Mouse (Mus musculus) embryonic facial prominence, embryonic 12.5 days (tissue): ENCODE results near the gene Lsm12. TPM values are rescaled to one million over a fixed set of nuclear protein-coding genes. Genes with fewer than 3 reads are reported as not detected.

Experiments
- ATAC-seq: fragments of 200-750 bp; cut with Nextera tagmentation; 2 replicates; pipeline ENCODE4 v1.8.0; 2017; ENCODE audit not compliant: insufficient number of reproducible peaks, insufficient read depth, low FRiP score, low TSS enrichment
- H3K27ac ChIP-seq: fragments of 300-500 bp; sonication (generic); 2 replicates; pipeline ENCODE4 v1.5.1; 2016; ENCODE audit warnings: mild to moderate bottlenecking
- H3K27me3 ChIP-seq: fragments of 300-500 bp; sonication (generic); 2 replicates; pipeline ENCODE4 v1.6.1; 2016; ENCODE audit warnings: mild to moderate bottlenecking, moderate library complexity
- H3K36me3 ChIP-seq: fragments of 300-500 bp; sonication (generic); 2 replicates; pipeline ENCODE4 v1.6.1; 2016; ENCODE audit warnings: mild to moderate bottlenecking
- H3K4me1 ChIP-seq: fragments of 300-500 bp; sonication (generic); 2 replicates; pipeline ENCODE4 v1.6.1; 2016
- H3K4me2 ChIP-seq: fragments of 300-500 bp; sonication (generic); replicated peaks from 2 replicates; pipeline ENCODE4 v1.6.1; 2016; ENCODE audit warnings: mild to moderate bottlenecking, moderate library complexity
- H3K4me3 ChIP-seq: fragments of 300-500 bp; sonication (generic); 2 replicates; pipeline ENCODE4 v1.5.1; 2016; ENCODE audit warnings: mild to moderate bottlenecking
- H3K9ac ChIP-seq: fragments of 300-500 bp; sonication (generic); 2 replicates; pipeline ENCODE4 v1.6.1; 2016; ENCODE audit warnings: mild to moderate bottlenecking, moderate library complexity
- H3K9me3 ChIP-seq: fragments of 300-500 bp; sonication (generic); 2 replicates; pipeline ENCODE4 v1.6.1; 2016; ENCODE audit warnings: mild to moderate bottlenecking, moderate library complexity
- WGBS: fragments of 180-500 bp; shearing (Covaris S2); methylation state at CpG from one replicate; pipeline ENCODE4 v1.1.7; 2016; 5-methylcytosine and 5-hydroxymethylcytosine counted together
- microRNA-seq: library from miRNA; unstranded; fragments of <30 nt; microRNA quantifications from one replicate; pipeline ENCODE4, GENCODE M21; 2017
- polyA plus RNA-seq: library from polyadenylated mRNA; unstranded; fragments of >200 nt; fragmentation: Nextera tagmentation; extraction: Ambion mirVana; gene quantifications from 2 replicates; pipeline ENCODE4 v1.2.1, GENCODE M21; 2016

Gene Lsm12
- polyA plus RNA-seq, 1 experiment from 2014 or later = 108 TPM

DNA sequence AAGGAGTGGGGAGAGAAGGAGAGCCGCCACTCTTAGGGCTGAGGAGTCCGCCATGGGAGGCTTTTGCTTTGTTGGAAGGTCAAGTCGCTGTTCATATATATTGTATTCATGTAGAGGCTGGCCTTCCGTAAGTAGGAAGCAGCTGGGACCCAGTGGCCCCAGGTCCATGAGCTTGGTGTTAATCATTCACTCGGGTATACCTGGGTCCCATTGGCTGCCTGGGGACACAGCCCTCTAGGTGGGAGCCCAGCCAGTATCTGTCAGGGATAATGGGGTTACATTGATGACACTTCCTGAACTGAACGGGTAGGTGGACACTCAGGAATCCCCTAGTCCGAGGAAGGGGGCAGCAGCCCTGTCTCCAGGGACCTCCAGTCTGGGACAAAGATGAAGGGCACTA, 42.7 kb downstream of the Lsm12 start:
- WGBS = 69% methylated on average over 7 of the region's 7 CpGs
- Histone ChIP-seq H3K4me3 (no peak overlapping the region), H3K27me3 (peaks cover 46% of the 10 kb centered on the region), H3K4me1 (peaks cover 20% of the 10 kb centered on the region), H3K36me3 (no peaks in the 10 kb centered on the region), H3K9ac (no peak overlapping the region), H3K27ac (no peak overlapping the region), H3K9me3 (no peaks in the 10 kb centered on the region), H3K4me2 (no peak overlapping the region)
- ATAC-seq = no peak

DNA sequence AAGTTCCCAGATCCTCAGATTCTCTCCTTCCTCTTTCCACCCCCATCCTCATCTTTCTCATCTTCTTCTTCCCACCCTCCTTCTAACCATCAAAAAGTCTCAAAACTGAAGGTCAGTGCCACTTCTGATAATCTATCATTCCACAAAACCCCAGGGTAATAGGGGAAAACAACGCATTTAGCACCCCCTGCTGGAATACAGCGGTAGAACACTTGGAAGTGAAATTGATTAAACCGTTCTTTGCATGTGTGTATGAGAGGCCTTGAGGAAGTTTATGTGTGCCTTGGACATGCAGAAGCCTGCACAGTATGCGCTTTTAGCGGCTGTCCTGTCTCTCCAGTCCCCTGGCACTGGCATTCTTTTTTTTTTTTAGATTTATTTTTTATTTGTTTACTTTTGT, 44.6 kb downstream of the Lsm12 start:
- H3K36me3 ChIP-seq = no peaks in the 10 kb centered on the region
- WGBS = 2% methylated on average over 5 of the region's 5 CpGs
- peaks cover 34% of the 10 kb centered on the region for H3K27me3 ChIP-seq
- H3K4me2 ChIP-seq = no peak overlapping the region
- no peaks in the 10 kb centered on the region for H3K9me3 ChIP-seq
- no peak overlapping the region for H3K4me3 ChIP-seq
- no peak overlapping the region for H3K9ac ChIP-seq
- no peak overlapping the region for H3K27ac ChIP-seq
- H3K4me1 ChIP-seq = peaks cover 7% of the 10 kb centered on the region; the same call in 1 of the 2 replicates
- no peak for ATAC-seq

DNA sequence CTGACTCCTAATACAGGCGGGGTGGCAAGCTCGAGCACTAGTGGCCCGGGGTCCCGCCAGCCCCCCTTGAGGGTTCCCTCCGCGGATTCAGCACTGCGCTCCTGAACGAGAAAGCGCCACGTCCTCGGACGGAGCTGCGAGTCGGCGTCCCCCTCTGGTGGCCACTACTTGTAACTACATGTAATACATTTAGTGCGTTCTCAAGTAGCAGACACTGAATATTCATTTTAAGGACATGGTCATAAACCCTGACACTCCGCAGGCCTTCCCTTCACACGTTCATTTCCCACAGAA, 46.7 kb downstream of the Lsm12 start:
- H3K27ac ChIP-seq = no peak overlapping the region
- ATAC-seq = no peak
- H3K4me3 ChIP-seq = peak overlapping the region; percentile 15; the same call in 1 of the 2 replicates
- H3K9ac ChIP-seq = no peak overlapping the region
- H3K4me2 ChIP-seq = peak overlapping the region; percentile 44
- H3K27me3 ChIP-seq = peaks cover 13% of the 10 kb centered on the region; the same call in 1 of the 2 replicates
- peaks cover 8% of the 10 kb centered on the region for H3K4me1 ChIP-seq
- no peaks in the 10 kb centered on the region for H3K9me3 ChIP-seq
- no peaks in the 10 kb centered on the region for H3K36me3 ChIP-seq
- WGBS = 1% methylated on average over 18 of the region's 18 CpGs

DNA sequence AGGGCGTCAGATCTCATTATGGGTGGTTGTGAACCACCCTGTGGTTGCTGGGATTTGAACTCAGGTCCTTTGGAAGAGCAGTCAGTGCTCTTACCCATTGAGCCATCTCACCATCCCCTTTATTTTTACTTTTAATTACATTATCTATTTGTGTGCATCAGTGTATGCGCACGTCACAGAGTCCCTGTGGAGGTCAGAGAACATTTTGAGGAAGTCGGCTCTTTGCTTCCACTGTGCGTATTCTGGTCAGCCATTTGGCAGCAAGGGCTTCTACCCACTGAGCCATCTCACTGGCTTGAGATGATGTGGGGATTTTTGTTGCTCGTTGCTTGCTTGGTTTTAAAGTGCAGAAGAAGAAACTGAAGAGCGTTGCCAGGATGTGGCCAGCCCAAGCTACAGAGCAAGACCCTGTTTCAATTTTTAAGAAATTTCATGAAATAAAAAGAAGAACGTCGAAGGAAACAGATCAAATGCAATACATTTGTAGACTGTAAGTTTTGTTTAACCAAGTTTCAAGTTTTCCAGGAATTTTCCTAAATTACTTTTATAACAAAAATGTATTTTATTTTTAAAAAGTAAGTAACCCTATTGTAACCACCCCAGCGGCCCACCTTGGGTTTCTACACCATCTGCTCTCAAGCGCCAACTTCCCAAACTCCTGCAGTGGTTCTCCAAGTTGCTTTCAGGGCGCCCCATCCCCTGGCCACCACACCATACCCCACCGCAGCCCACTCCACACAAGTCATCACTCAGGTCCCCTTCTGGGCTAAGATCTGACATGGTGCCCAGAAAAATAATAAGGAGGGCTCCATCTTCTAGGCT, 47.3 kb downstream of the Lsm12 start:
- no peak overlapping the region for H3K9ac ChIP-seq
- peaks cover 8% of the 10 kb centered on the region; the same call in 1 of the 2 replicates for H3K27me3 ChIP-seq
- WGBS = 40% methylated on average over 13 of the region's 13 CpGs

DNA sequence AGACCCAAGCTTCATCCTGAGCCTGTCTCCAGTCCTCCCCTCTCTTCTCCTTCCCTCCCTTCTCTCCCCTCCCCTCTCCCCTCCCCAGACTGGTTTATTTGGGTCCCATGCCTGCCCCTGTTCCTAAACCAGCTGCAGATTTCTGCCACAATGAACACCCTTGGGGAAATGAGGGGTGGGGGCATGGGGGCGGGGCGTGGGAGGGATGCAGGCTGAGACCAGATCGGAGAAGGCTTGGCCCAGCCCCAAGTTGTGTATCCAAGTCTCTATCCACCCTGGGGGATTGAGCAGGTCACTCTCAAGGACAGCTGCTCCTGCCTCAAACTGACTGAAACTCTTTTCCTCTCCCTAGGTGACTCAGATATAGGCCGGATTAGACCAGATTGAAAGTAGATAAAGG, 50.6 kb downstream of the Lsm12 start:
- Histone ChIP-seq H3K9me3 (no peaks in the 10 kb centered on the region), H3K27me3 (peaks cover 6% of the 10 kb centered on the region; the same call in 1 of the 2 replicates), H3K4me3 (no peak overlapping the region), H3K36me3 (no peaks in the 10 kb centered on the region), H3K9ac (no peak overlapping the region), H3K4me1 (peaks cover 8% of the 10 kb centered on the region), H3K4me2 (no peak overlapping the region), H3K27ac (no peak overlapping the region)
- WGBS = 31% methylated on average over 4 of the region's 4 CpGs
- no peak for ATAC-seq

More for the DNA sequence above, 47.3 kb downstream of the Lsm12 start:
- no peak overlapping the region for H3K27ac ChIP-seq
- peak overlapping the region; percentile 15; the same call in 1 of the 2 replicates for H3K4me3 ChIP-seq
- no peaks in the 10 kb centered on the region for H3K36me3 ChIP-seq
- H3K9me3 ChIP-seq = no peaks in the 10 kb centered on the region
- H3K4me2 ChIP-seq = peak overlapping the region; percentile 44
- ATAC-seq = no peak
- H3K4me1 ChIP-seq = peaks cover 8% of the 10 kb centered on the region

DNA sequence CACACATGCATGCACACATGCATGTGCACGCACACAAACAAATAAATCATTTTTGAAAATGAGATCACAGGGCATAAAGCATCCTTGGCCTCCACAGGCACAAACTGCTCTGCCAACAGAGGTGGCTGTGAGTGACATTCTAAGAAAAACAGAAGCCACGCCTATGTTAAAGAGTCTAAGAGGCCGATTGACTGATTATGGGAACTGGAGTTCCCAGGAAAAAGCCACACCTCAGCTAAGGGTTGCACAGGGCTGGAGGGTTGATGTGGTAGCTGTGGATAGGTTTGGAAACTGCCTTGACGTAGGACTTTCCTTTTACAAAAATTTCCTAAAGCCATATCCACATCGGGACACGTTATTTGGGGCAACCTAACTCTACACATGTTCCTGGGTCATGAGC, 67.7 kb downstream of the Lsm12 start:
- H3K4me3 ChIP-seq = no peak overlapping the region
- peaks cover 5% of the 10 kb centered on the region; the same call in 1 of the 2 replicates for H3K9me3 ChIP-seq
- no peak overlapping the region for H3K9ac ChIP-seq
- ATAC-seq = no peak
- no peaks in the 10 kb centered on the region for H3K4me1 ChIP-seq
- 79% methylated on average over 6 of the region's 6 CpGs for whole genome bisulfite sequencing
- H3K36me3 ChIP-seq = no peaks in the 10 kb centered on the region
- no peaks in the 10 kb centered on the region for H3K27me3 ChIP-seq
- H3K27ac ChIP-seq = no peak overlapping the region
- H3K4me2 ChIP-seq = no peak overlapping the region

DNA sequence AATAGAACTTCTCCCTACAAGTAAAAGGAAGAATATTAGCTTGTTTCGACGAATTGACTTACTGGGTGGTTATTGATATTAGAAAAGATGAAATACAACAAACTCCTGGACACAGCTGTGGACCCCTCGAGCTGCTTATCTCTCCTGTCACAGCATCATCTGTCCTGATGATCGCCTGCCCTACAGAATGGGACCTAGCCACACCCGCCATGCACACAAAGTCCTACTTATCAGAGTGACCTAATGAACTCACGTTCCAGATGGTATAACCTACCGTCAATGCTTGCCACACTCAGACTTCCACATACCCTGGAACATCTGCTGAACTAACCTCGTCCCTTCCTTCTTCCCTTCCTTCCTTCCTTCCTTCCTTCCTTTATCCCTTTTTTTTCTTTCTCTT, 68.9 kb downstream of the Lsm12 start:
- no peak for ATAC-seq
- H3K4me1 ChIP-seq = no peaks in the 10 kb centered on the region
- no peak overlapping the region for H3K27ac ChIP-seq
- 80% methylated on average over 8 of the region's 8 CpGs for WGBS
- H3K9me3 ChIP-seq = peaks cover 5% of the 10 kb centered on the region; the same call in 1 of the 2 replicates
- no peaks in the 10 kb centered on the region for H3K36me3 ChIP-seq
- no peak overlapping the region for H3K4me3 ChIP-seq
- H3K4me2 ChIP-seq = no peak overlapping the region
- H3K9ac ChIP-seq = no peak overlapping the region
- no peaks in the 10 kb centered on the region for H3K27me3 ChIP-seq

Small RNA genes within 50 kb of the gene (microRNA-seq; reads per million reads assigned to microRNA genes)
- 1.1 reads per million for gene Mir8101

Other genes with a start within 250 kb of the Lsm12 start
- gene Sost, start 218.3 kb downstream of the Lsm12 start, polyA plus RNA-seq = 0.10 and 0.14 TPM in 2 replicates
- not detected in 2 replicates for gene Cfap97d1, start 201.0 kb downstream of the Lsm12 start, polyA plus RNA-seq
- 12.3 and 12.5 TPM in 2 replicates for gene Dusp3, start 198.3 kb downstream of the Lsm12 start, polyA plus RNA-seq
- 11.1 and 11.4 TPM in 2 replicates for gene Mpp3, start 156.8 kb downstream of the Lsm12 start, polyA plus RNA-seq
- 0.43 and 0.55 TPM in 2 replicates for gene Cd300lg, start 143.8 kb downstream of the Lsm12 start, polyA plus RNA-seq
- gene Mpp2, start 96.8 kb downstream of the Lsm12 start, polyA plus RNA-seq = 12.7 and 12.8 TPM in 2 replicates
- gene Ppy, start 84.0 kb downstream of the Lsm12 start, polyA plus RNA-seq = not detected in 2 replicates
- 0.71 TPM in 1 of 2 replicates, not detected in the other for gene Pyy, start 77.5 kb downstream of the Lsm12 start, polyA plus RNA-seq
- gene Nags, start 39.8 kb downstream of the Lsm12 start, polyA plus RNA-seq = 0.06 TPM in 1 of 2 replicates, not detected in the other
- 43.4 and 44.3 TPM in 2 replicates for gene Tmem101, start 28.9 kb downstream of the Lsm12 start, polyA plus RNA-seq
- 30.3 and 31.3 TPM in 2 replicates for gene G6pc3, start 4.3 kb upstream of the Lsm12 start, polyA plus RNA-seq
- 70.0 and 80.0 TPM in 2 replicates for gene Hdac5, start 44.9 kb upstream of the Lsm12 start, polyA plus RNA-seq
- 20.6 and 21.7 TPM in 2 replicates for gene BC030867, start 63.6 kb upstream of the Lsm12 start, polyA plus RNA-seq
- 0.10 and 0.18 TPM in 2 replicates for gene Asb16, start 83.4 kb upstream of the Lsm12 start, polyA plus RNA-seq
- 48.9 and 53.6 TPM in 2 replicates for gene Tmub2, start 99.6 kb upstream of the Lsm12 start, polyA plus RNA-seq
- 25.0 and 26.1 TPM in 2 replicates for gene Atxn7l3, start 111.3 kb upstream of the Lsm12 start, polyA plus RNA-seq
- gene Ubtf, start 134.4 kb upstream of the Lsm12 start, polyA plus RNA-seq = 103 and 114 TPM in 2 replicates
- gene Slc4a1, start 180.9 kb upstream of the Lsm12 start, polyA plus RNA-seq = 24.5 and 26.4 TPM in 2 replicates
- 15.9 and 20.4 TPM in 2 replicates for gene Rundc3a, start 208.1 kb upstream of the Lsm12 start, polyA plus RNA-seq
- 188 and 189 TPM in 2 replicates for gene Slc25a39, start 222.7 kb upstream of the Lsm12 start, polyA plus RNA-seq
- gene Grn, start 245.0 kb upstream of the Lsm12 start, polyA plus RNA-seq = 116 and 126 TPM in 2 replicates